In genomic region chr5:73749791-73750190, GRCm38 (mm10) we compare ENCODE assay signal across 27 mouse cellular contexts.
A peak's percentile ranks its signal among the peaks of the same experiment; 100 is the strongest.
DNase-seq lines count a peak whose midpoint lies in the region; ATAC-seq and TF ChIP-seq lines count a peak whose summit lies in the region.
"Had no signal": no experiment of that assay in that cellular context is flagged by ENCODE, and none has a peak within 500 bp of the region (broad histone marks: within the 10 kb centered on the region; RNA-seq: fewer than 3 reads in every experiment).

No protein-coding gene starts in this region.

- no peak for TF ChIP-seq POLR2A in limb, embryonic 14.5 days (IDR thresholded peaks at IDR 0.05; ENCODE audit: borderline replicate concordance, extremely low read depth, insufficient read depth, insufficient read length)

- no peak for DNase-seq in kidney, postnatal 14 days
- peak; percentile 81 for DNase-seq in lung, embryonic 14.5 days
- DNase-seq in lung, postnatal 25 days (ENCODE audit: low spot score) = no peak
- peak; percentile 67 for DNase-seq in limb, embryonic 14.5 days (ENCODE audit: low spot score)
- DNase-seq in skeletal muscle tissue, adult 2 months (ENCODE audit: low read depth, low spot score) = peak; percentile 22
- DNase-seq in Muller cell, postnatal 12 days (ENCODE audit: inconsistent ontology term) = no peak
- DNase-seq: adrenal gland, adult 8-10 months; adrenal gland, postnatal 25 days; cerebellum, adult 11-12 months; cerebellum, adult 8-10 months; cerebellum, postnatal 10 days; cerebellum, postnatal 36 days; embryo, embryonic 11 days; gastrocnemius, postnatal 14 days; heart, adult 18-20 months; heart, postnatal 14 days; heart, postnatal 4 days had no signal

- H3K27ac ChIP-seq in kidney, embryonic 15.5 days = no peak overlapping the region
- no peak overlapping the region for H3K27ac ChIP-seq in lung, embryonic 14.5 days (ENCODE audit: low read depth)
- H3K27ac ChIP-seq in limb, embryonic 14.5 days (replicated peaks; ENCODE audit: low read depth, low read length) = peak overlapping the region; percentile 34; the same call in 1 of the 2 replicates
- H3K27ac ChIP-seq: embryonic facial prominence, embryonic 10.5 days; embryonic facial prominence, embryonic 13.5 days; forebrain, embryonic 12.5 days; forebrain, embryonic 15.5 days; heart, embryonic 13.5 days; hindbrain, embryonic 15.5 days had no signal

- H3K4me3 ChIP-seq in kidney, embryonic 15.5 days (replicated peaks) = no peak overlapping the region
- no peak overlapping the region for H3K4me3 ChIP-seq in lung, embryonic 14.5 days (ENCODE audit: low read depth, low read length)
- H3K4me3 ChIP-seq in limb, embryonic 14.5 days (replicated peaks; ENCODE audit: low read length) = no peak overlapping the region
- H3K4me3 ChIP-seq: embryonic facial prominence, embryonic 10.5 days; embryonic facial prominence, embryonic 13.5 days; erythroblast, embryonic 14.5 days; forebrain, embryonic 12.5 days; forebrain, embryonic 15.5 days; heart, embryonic 13.5 days; hindbrain, embryonic 15.5 days had no signal

- peaks cover 8% of the 10 kb centered on the region; the same call in 1 of the 2 replicates for H3K4me1 ChIP-seq in kidney, embryonic 15.5 days
- peaks cover 6% of the 10 kb centered on the region; the same call in 1 of the 2 replicates for H3K4me1 ChIP-seq in lung, embryonic 14.5 days (ENCODE audit: insufficient read depth)
- H3K4me1 ChIP-seq in limb, embryonic 14.5 days (ENCODE audit: control insufficient read depth, insufficient read depth, low read length) = peaks cover 9% of the 10 kb centered on the region
- H3K4me1 ChIP-seq: forebrain, embryonic 12.5 days; forebrain, embryonic 15.5 days; hindbrain, embryonic 15.5 days had no signal

- no peaks in the 10 kb centered on the region for H3K36me3 ChIP-seq in kidney, embryonic 15.5 days
- H3K36me3 ChIP-seq in lung, embryonic 14.5 days (ENCODE audit: insufficient read depth) = no peaks in the 10 kb centered on the region
- no peaks in the 10 kb centered on the region for H3K36me3 ChIP-seq in limb, embryonic 14.5 days (ENCODE audit: control insufficient read depth, insufficient read depth, low read length)
- H3K36me3 ChIP-seq: embryonic facial prominence, embryonic 10.5 days; embryonic facial prominence, embryonic 13.5 days; forebrain, embryonic 12.5 days; forebrain, embryonic 15.5 days; heart, embryonic 13.5 days; hindbrain, embryonic 15.5 days had no signal

- 0 out of 2 replicates have a peak, but pooled peaks have one; percentile 36 for ATAC-seq in kidney, embryonic 15.5 days (replicated peaks; ENCODE audit: low FRiP score)
- ATAC-seq in lung, embryonic 14.5 days (ENCODE audit: insufficient read depth) = no peak
- ATAC-seq in limb, embryonic 14.5 days (ENCODE audit: low FRiP score, low read depth) = peak; percentile 31; the same call in 1 of the 2 replicates
- ATAC-seq: activated CD4-positive, CD25-positive, alpha-beta regulatory T cell, adult 4 months; CD4-positive, CD25-positive, alpha-beta regulatory T cell, adult 4 months; forebrain, embryonic 15.5 days had no signal

- no peak overlapping the region for H3K9ac ChIP-seq in kidney, embryonic 15.5 days
- no peak overlapping the region for H3K9ac ChIP-seq in lung, embryonic 14.5 days
- H3K9ac ChIP-seq in limb, embryonic 14.5 days (ENCODE audit: low read depth, low read length, severe bottlenecking) = no peak overlapping the region
- H3K9ac ChIP-seq: embryonic facial prominence, embryonic 13.5 days; forebrain, embryonic 12.5 days; forebrain, embryonic 15.5 days; heart, embryonic 13.5 days; hindbrain, embryonic 15.5 days had no signal

- no peaks in the 10 kb centered on the region for H3K9me3 ChIP-seq in kidney, embryonic 15.5 days (replicated peaks)
- H3K9me3 ChIP-seq in lung, embryonic 14.5 days (ENCODE audit: low read depth, low read length) = no peaks in the 10 kb centered on the region
- no peaks in the 10 kb centered on the region for H3K9me3 ChIP-seq in limb, embryonic 14.5 days (ENCODE audit: control insufficient read depth, low read length)
- H3K9me3 ChIP-seq: embryonic facial prominence, embryonic 10.5 days; embryonic facial prominence, embryonic 13.5 days; forebrain, embryonic 12.5 days; forebrain, embryonic 15.5 days; heart, embryonic 13.5 days; hindbrain, embryonic 15.5 days had no signal

- H3K27me3 ChIP-seq in kidney, embryonic 15.5 days = no peaks in the 10 kb centered on the region
- H3K27me3 ChIP-seq in lung, embryonic 14.5 days (ENCODE audit: insufficient read depth, low read length) = no peaks in the 10 kb centered on the region
- H3K27me3 ChIP-seq in limb, embryonic 14.5 days (ENCODE audit: control insufficient read depth, insufficient read depth, low read length) = no peaks in the 10 kb centered on the region
- H3K27me3 ChIP-seq: embryonic facial prominence, embryonic 13.5 days; forebrain, embryonic 12.5 days; forebrain, embryonic 15.5 days; heart, embryonic 13.5 days; hindbrain, embryonic 15.5 days had no signal

- no peak overlapping the region for H3K4me2 ChIP-seq in kidney, embryonic 15.5 days
- no peak overlapping the region for H3K4me2 ChIP-seq in lung, embryonic 14.5 days
- H3K4me2 ChIP-seq in limb, embryonic 14.5 days (replicated peaks; ENCODE audit: low read depth, low read length, severe bottlenecking) = no peak overlapping the region
- H3K4me2 ChIP-seq: embryonic facial prominence, embryonic 13.5 days; forebrain, embryonic 12.5 days; forebrain, embryonic 15.5 days; heart, embryonic 13.5 days; hindbrain, embryonic 15.5 days had no signal

- WGBS in kidney, embryonic 15.5 days = 61% methylated on average over 4 of the region's 4 CpGs
- 39% methylated on average over 4 of the region's 4 CpGs for WGBS in lung, embryonic 14.5 days
- WGBS in limb, embryonic 14.5 days = 42% methylated on average over 4 of the region's 4 CpGs

- no peak for TF ChIP-seq CTCF in lung, embryonic 14.5 days (IDR thresholded peaks at IDR 0.05; ENCODE audit: low read depth)

Comparison
In these comparisons a context has a peak if more than half of its experiments do, and no peak if none do; other contexts are left out.
1. DNase-seq: peak in lung, embryonic 14.5 days (single experiment), limb, embryonic 14.5 days (single experiment) and skeletal muscle tissue, adult 2 months (single experiment); none in kidney, postnatal 14 days (single experiment), lung, postnatal 25 days (single experiment) and Muller cell, postnatal 12 days (single experiment).